Mouse (Mus musculus) adrenal gland, adult (tissue): ENCODE measurements around the gene Asb16.

Experiments used
- DNase-seq, 2 experiments: peaks; one replicate each; pipeline ENCODE4 v3.0.0; 2022 to 2023; ENCODE audit warnings: low spot score in 1 of 2; ENCODE audit not compliant: inconsistent age in 2 of 2

Asb16 gene

GRCm38 (mm10) chr11:102268520-102269244 lies at the start of gene Asb16:
Asb16 (plus strand) TSS chr11:102268743.
- no peak for DNase-seq

GRCm38 (mm10) chr11:102218783-102219182 lies 49.8 kb upstream of the Asb16 start:
- peak; percentile 97 to 98 for DNase-seq

- peak in 1 of 2 experiments; percentile 46 for DNase-seq
These were observed 49.1 kb upstream of the Asb16 start for GRCm38 (mm10) chr11:102219247-102219993.

GRCm38 (mm10) chr11:102219994-102220346 lies 48.6 kb upstream of the Asb16 start:
- DNase-seq: peak; percentile 79 to 89

- peak; percentile 51 to 75 for DNase-seq
These were observed 48.1 kb upstream of the Asb16 start for GRCm38 (mm10) chr11:102220451-102220850.

GRCm38 (mm10) chr11:102221243-102221953 lies 47.1 kb upstream of the Asb16 start:
- DNase-seq: no peak

GRCm38 (mm10) chr11:102221954-102222351 lies 46.6 kb upstream of the Asb16 start:
- peak in 1 of 2 experiments; percentile 69 for DNase-seq

- DNase-seq: peak in 1 of 2 experiments; percentile 75
These were observed 45.4 kb upstream of the Asb16 start for GRCm38 (mm10) chr11:102223166-102223565.

- DNase-seq: peak; percentile 77 to 90
These were observed 43.9 kb upstream of the Asb16 start for GRCm38 (mm10) chr11:102224686-102225085.

- no peak for DNase-seq
These were observed 43.3 kb upstream of the Asb16 start for GRCm38 (mm10) chr11:102225221-102225620.

GRCm38 (mm10) chr11:102226067-102226978 lies 42.2 kb upstream of the Asb16 start:
- DNase-seq: peak in 1 of 2 experiments; percentile 33

- DNase-seq: peak in 1 of 2 experiments; percentile 36
These were observed 41.0 kb upstream of the Asb16 start for GRCm38 (mm10) chr11:102227270-102228190.

GRCm38 (mm10) chr11:102228191-102228545 lies 40.4 kb upstream of the Asb16 start:
- no peak for DNase-seq

- DNase-seq: no peak
These were observed 39.8 kb upstream of the Asb16 start for GRCm38 (mm10) chr11:102228646-102229268.

GRCm38 (mm10) chr11:102229331-102229953 lies 39.1 kb upstream of the Asb16 start:
- peak; percentile 54 to 75 for DNase-seq

GRCm38 (mm10) chr11:102230006-102230741 lies 38.4 kb upstream of the Asb16 start, which contains the start of gene Hdac5:
Hdac5 (minus strand) TSS chr11:102230166.
- DNase-seq: peak; percentile 98 to 99

- no peak for DNase-seq
These were observed 32.5 kb upstream of the Asb16 start for GRCm38 (mm10) chr11:102236022-102236421.

GRCm38 (mm10) chr11:102240636-102241035 lies 27.9 kb upstream of the Asb16 start:
- no peak for DNase-seq
